Mouse (Mus musculus) cortical plate, adult 2 months (tissue): ENCODE results near the gene Fignl2.

Source experiments
- CTCF ChIP-seq: fragments of 200-500 bp; IDR thresholded peaks from 2 replicates; pipeline ENCODE4 v1.5.1; 2011; ENCODE audit warnings: mild to moderate bottlenecking, control low read depth, low read length; ENCODE audit not compliant: insufficient read depth; ENCODE audit errors: extremely low read depth
- POLR2A ChIP-seq: fragments of 200-500 bp; IDR thresholded peaks from 2 replicates; pipeline ENCODE4 v1.6.1; 2011; ENCODE audit warnings: mild to moderate bottlenecking, low read length, control low read depth; ENCODE audit not compliant: insufficient read depth; ENCODE audit errors: extremely low read depth

DNA sequence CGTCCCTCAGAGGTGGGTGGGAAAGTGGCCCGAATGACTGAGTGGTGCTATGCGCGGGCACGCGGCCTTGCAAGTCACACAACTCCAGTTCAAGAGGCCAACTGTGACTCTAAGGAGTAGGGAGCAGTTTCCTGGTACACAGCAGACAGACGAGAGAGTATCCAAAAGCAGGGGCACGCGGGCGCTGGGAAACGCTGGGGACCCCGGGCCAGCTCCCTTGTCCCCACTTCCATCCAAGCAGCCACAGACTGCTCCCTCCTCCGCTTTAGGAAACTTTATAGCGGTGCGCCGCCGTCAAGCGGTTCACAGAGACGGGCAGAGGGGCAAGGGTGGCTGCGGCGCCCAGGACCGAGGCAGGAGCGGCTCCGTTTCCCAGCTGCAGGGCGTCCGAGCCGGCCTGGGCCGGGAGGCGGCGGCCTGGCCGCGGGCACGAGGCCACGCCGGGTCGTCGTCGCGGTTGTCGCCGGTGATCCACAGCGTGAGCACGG is 32.3 kb downstream of the Fignl2 start:
- TF ChIP-seq CTCF (no peak), POLR2A (no peak)
